Mouse (Mus musculus) lung, embryonic 14.5 days (tissue): ENCODE measurements around the gene 4930435E12Rik. TPM values are rescaled to one million over a fixed set of nuclear protein-coding genes. Genes with fewer than 3 reads are reported as not detected.

ENCODE experiments used
- ATAC-seq: fragments of 200-750 bp; cut with Nextera tagmentation; 2 replicates; pipeline ENCODE4 v1.8.0; 2017; ENCODE audit warnings: mild to moderate bottlenecking, moderate TSS enrichment, moderate library complexity; ENCODE audit not compliant: insufficient read depth
- DNase-seq: peaks from one replicate; pipeline ENCODE4 v3.0.0-alpha.2; 2015
- H3K27ac ChIP-seq: fragments of 300-500 bp; sonication (generic); 2 replicates; pipeline ENCODE4 v1.5.1; 2014; ENCODE audit warnings: low read depth, mild to moderate bottlenecking, moderate library complexity
- H3K27me3 ChIP-seq: fragments of 300-500 bp; sonication (generic); 2 replicates; pipeline ENCODE4 v1.6.1; 2014; ENCODE audit warnings: low read length, control low read depth; ENCODE audit not compliant: insufficient read depth
- H3K36me3 ChIP-seq: fragments of 300-500 bp; sonication (generic); 2 replicates; pipeline ENCODE4 v1.6.1; 2014; ENCODE audit warnings: control low read depth; ENCODE audit not compliant: insufficient read depth
- H3K4me1 ChIP-seq: fragments of 300-500 bp; sonication (generic); 2 replicates; pipeline ENCODE4 v1.6.1; 2014; ENCODE audit warnings: antibody characterized with exemption, control low read depth; ENCODE audit not compliant: insufficient read depth
- H3K4me2 ChIP-seq: fragments of 300-500 bp; sonication (generic); 2 replicates; pipeline ENCODE4 v1.6.1; 2014; ENCODE audit warnings: mild to moderate bottlenecking
- H3K4me3 ChIP-seq: fragments of 300-500 bp; sonication (generic); 2 replicates; pipeline ENCODE4 v1.5.1; 2014; ENCODE audit warnings: low read depth, low read length
- H3K9ac ChIP-seq: fragments of 300-500 bp; sonication (generic); 2 replicates; pipeline ENCODE4 v1.6.1; 2014
- H3K9me3 ChIP-seq: fragments of 300-500 bp; sonication (generic); 2 replicates; pipeline ENCODE4 v1.6.1; 2016; ENCODE audit warnings: low read depth, low read length, control low read depth
- CTCF ChIP-seq: IDR thresholded peaks from 2 replicates; pipeline ENCODE4 v1.5.1; 2016; ENCODE audit warnings: antibody characterized with exemption, low read depth
- WGBS: fragments of 180-500 bp; shearing (Covaris S2); extraction: QIAGEN DNeasy Blood & Tissue Kit; methylation state at CpG from one replicate; pipeline ENCODE4 v1.1.7; 2014; 5-methylcytosine and 5-hydroxymethylcytosine counted together
- polyA plus RNA-seq: library from polyadenylated mRNA; unstranded; fragments of >200 nt; fragmentation: Nextera tagmentation; extraction: Ambion mirVana; gene quantifications from 2 replicates; pipeline ENCODE4 v1.2.1, GENCODE M21; 2014

The 4930435E12Rik gene
- polyA plus RNA-seq = not detected in 2 replicates

GRCm38 (mm10) chr16:38828649-38829048 is at the start of gene 4930435E12Rik:
Gene 4930435E12Rik (minus strand): TSS chr16:38828749.
- no peak within 1 kb of the TSS for H3K9ac ChIP-seq
- H3K27me3 ChIP-seq = no peaks in the 10 kb centered on the region
- no peak for TF ChIP-seq CTCF
- no peak within 1 kb of the TSS for H3K4me2 ChIP-seq
- no peak within 1 kb of the TSS for H3K4me3 ChIP-seq
- ATAC-seq (no peak), DNase-seq (no peak)
- H3K27ac ChIP-seq = no peak within 1 kb of the TSS
- H3K36me3 ChIP-seq = no peaks in the 10 kb centered on the region
- 78% methylated on average over 3 of the region's 3 CpGs for WGBS
- H3K9me3 ChIP-seq = no peaks in the 10 kb centered on the region
- H3K4me1 ChIP-seq = no peaks in the 10 kb centered on the region

GRCm38 (mm10) chr16:38874481-38874880 is 45.9 kb upstream of the 4930435E12Rik start:
- H3K36me3 ChIP-seq = no peaks in the 10 kb centered on the region
- no peaks in the 10 kb centered on the region for H3K4me1 ChIP-seq
- H3K27me3 ChIP-seq = 0 out of 2 replicates have a peak, but pooled peaks cover 2% of the 10 kb centered on the region
- ATAC-seq (no peak), DNase-seq (no peak)
- no peak overlapping the region for H3K4me3 ChIP-seq
- no peak overlapping the region for H3K4me2 ChIP-seq
- H3K9ac ChIP-seq = no peak overlapping the region
- TF ChIP-seq CTCF = no peak
- H3K27ac ChIP-seq = no peak overlapping the region
- 26% methylated on average over 4 of the region's 4 CpGs for WGBS
- no peaks in the 10 kb centered on the region for H3K9me3 ChIP-seq

- ATAC-seq = no peak
- no peak for TF ChIP-seq CTCF
- Histone ChIP-seq H3K9ac (no peak overlapping the region), H3K36me3 (no peaks in the 10 kb centered on the region), H3K9me3 (no peaks in the 10 kb centered on the region), H3K4me2 (no peak overlapping the region), H3K4me1 (no peaks in the 10 kb centered on the region), H3K27me3 (0 out of 2 replicates have a peak, but pooled peaks cover 2% of the 10 kb centered on the region), H3K27ac (no peak overlapping the region), H3K4me3 (no peak overlapping the region)
- 53% methylated on average over 4 of the region's 4 CpGs for WGBS
- peak; percentile 45 for DNase-seq
These were observed 44.7 kb upstream of the 4930435E12Rik start for GRCm38 (mm10) chr16:38873231-38873630.

- TF ChIP-seq CTCF = no peak
- H3K9ac ChIP-seq = no peak overlapping the region
- DNase-seq (no peak), ATAC-seq (no peak)
- WGBS = 59% methylated on average over 5 of the region's 5 CpGs
- H3K36me3 ChIP-seq = no peaks in the 10 kb centered on the region
- H3K4me2 ChIP-seq = no peak overlapping the region
- no peak overlapping the region for H3K4me3 ChIP-seq
- no peak overlapping the region for H3K27ac ChIP-seq
- no peaks in the 10 kb centered on the region for H3K27me3 ChIP-seq
- H3K4me1 ChIP-seq = no peaks in the 10 kb centered on the region
- H3K9me3 ChIP-seq = no peaks in the 10 kb centered on the region
These were observed 35.8 kb upstream of the 4930435E12Rik start for GRCm38 (mm10) chr16:38864358-38864757.

- Histone ChIP-seq H3K36me3 (no peaks in the 10 kb centered on the region), H3K4me3 (no peak overlapping the region), H3K4me1 (no peaks in the 10 kb centered on the region), H3K9ac (no peak overlapping the region), H3K27me3 (no peaks in the 10 kb centered on the region), H3K4me2 (no peak overlapping the region), H3K27ac (no peak overlapping the region), H3K9me3 (no peaks in the 10 kb centered on the region)
- ATAC-seq = no peak
- no peak for DNase-seq
- TF ChIP-seq CTCF = no peak
- WGBS = 76% methylated on average over 6 of the region's 6 CpGs
These were observed 32.0 kb upstream of the 4930435E12Rik start for GRCm38 (mm10) chr16:38860548-38860947.

GRCm38 (mm10) chr16:38858120-38858749 is 29.7 kb upstream of the 4930435E12Rik start:
- ATAC-seq (peak; percentile 47; the same call in 1 of the 2 replicates), DNase-seq (peak; percentile 90)

GRCm38 (mm10) chr16:38812521-38812920 is 16.0 kb downstream of the 4930435E12Rik start:
- no peak overlapping the region for H3K4me3 ChIP-seq
- no peak overlapping the region for H3K9ac ChIP-seq
- H3K27me3 ChIP-seq = no peaks in the 10 kb centered on the region
- H3K27ac ChIP-seq = no peak overlapping the region
- ATAC-seq (no peak), DNase-seq (peak; percentile 95)
- H3K4me1 ChIP-seq = 0 out of 2 replicates have a peak, but pooled peaks cover 3% of the 10 kb centered on the region
- H3K4me2 ChIP-seq = no peak overlapping the region
- TF ChIP-seq CTCF = peak; percentile 85
- H3K9me3 ChIP-seq = no peaks in the 10 kb centered on the region
- WGBS = 31% methylated on average over 8 of the region's 8 CpGs
- H3K36me3 ChIP-seq = no peaks in the 10 kb centered on the region

More at GRCm38 (mm10) chr16:38858120-38858749, 29.7 kb upstream of the 4930435E12Rik start:
- no peak overlapping the region for H3K9ac ChIP-seq
- H3K9me3 ChIP-seq = no peaks in the 10 kb centered on the region
- TF ChIP-seq CTCF = peak; percentile 73
- peak overlapping the region; percentile 10; the same call in 1 of the 2 replicates for H3K4me2 ChIP-seq
- H3K27me3 ChIP-seq = no peaks in the 10 kb centered on the region
- no peaks in the 10 kb centered on the region for H3K36me3 ChIP-seq
- 20% methylated on average over 8 of the region's 8 CpGs for WGBS
- no peaks in the 10 kb centered on the region for H3K4me1 ChIP-seq
- no peak overlapping the region for H3K4me3 ChIP-seq
- no peak overlapping the region for H3K27ac ChIP-seq
